Mouse (Mus musculus): ENCODE measurements at regions not wholly inside any gene's neighbourhood (a gene's known extent, or its start where the extent isn't known, plus 50 kb on each side); places are given as distances from the start of the nearest gene placed in this dataset.

DNA sequence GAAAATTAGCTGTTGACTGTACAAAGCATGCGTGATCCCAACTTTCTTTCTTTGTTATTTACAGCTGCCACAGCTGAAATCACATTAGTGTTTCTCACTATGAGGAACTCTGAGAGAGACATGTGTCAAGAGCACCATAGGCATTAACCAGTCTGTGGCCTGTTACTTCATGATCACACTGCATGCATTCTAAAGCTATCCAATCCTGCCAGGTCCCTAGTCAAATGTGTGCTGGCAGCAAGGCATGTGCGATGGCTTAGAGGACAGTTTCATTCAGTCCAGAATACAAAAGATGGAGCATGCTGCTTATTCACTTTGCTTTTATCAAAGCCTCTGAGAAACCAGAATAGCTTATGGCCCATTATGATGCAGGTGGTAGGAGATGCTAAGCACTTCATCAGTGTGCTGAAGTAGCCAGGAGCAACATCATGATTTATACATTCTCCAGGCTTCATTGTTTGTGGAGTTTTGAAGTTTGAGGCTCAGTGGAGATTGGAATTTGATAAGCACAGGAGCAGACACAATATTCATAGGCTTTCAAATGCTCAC, 882.9 kb upstream of the Lrrn3 start:
- DNase-seq (ENCODE audit: inconsistent ontology term): no peak

DNA sequence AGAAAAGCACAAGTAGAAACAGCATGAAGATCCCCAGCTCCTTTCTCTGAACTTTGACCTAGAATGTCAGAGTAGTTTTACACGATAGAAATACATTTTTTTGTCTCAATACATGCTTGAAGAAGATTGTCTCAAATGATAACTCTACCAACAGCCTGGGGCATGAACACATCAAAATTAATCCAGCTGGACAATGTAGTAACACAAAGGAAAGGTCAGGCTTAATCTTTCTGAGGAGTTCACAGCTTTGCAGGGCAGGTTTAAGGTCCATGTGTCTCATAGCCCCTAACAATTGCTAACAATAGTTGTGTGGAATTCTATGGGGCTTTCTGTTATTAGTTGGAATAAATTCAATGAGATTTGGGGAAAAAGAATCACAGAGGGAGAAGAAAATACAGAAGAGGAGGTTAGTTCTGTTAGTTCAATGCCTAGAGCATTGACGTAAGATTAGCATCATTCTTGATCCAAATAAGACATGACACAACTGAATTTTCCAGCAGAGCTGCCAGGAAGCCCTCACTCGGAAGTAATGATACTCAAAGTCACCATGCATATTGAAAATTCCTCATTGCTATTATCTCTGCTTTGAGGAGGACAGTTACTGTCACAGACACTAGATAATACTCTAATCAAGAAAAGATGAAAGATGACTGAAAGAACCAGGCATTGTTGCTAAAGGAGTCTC, 852.9 kb upstream of the Lrrn3 start:
- peak; percentile 69 for DNase-seq (ENCODE audit: inconsistent ontology term)

DNA sequence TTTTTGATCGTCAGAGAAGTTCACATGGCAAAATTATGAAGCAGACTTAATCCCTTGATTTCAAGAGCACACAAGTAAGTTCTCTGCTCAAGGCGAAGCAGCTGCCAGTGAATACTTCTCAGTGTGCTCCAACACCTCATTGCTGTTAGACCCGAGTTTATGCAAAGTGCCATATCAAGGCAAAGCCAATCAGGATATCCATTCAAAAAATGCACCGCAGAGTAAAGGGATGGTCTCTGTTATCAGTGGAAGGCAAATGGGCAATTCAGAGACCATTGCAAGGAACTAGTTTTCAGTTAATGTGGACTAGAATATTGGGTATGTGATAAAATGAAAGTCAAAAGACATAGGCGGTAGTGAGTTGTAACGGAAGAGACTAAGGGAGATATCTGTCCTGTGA, 820.2 kb upstream of the Lrrn3 start:
- DNase-seq (ENCODE audit: inconsistent ontology term): no peak

- no peak for DNase-seq (ENCODE audit: inconsistent ontology term)
Measured at GRCm38 (mm10) chr12:42277241-42278032, 791.2 kb upstream of the Lrrn3 start.

GRCm38 (mm10) chr12:42250410-42250809, 764.2 kb upstream of the Lrrn3 start:
- no peak for DNase-seq (ENCODE audit: inconsistent ontology term)

DNA sequence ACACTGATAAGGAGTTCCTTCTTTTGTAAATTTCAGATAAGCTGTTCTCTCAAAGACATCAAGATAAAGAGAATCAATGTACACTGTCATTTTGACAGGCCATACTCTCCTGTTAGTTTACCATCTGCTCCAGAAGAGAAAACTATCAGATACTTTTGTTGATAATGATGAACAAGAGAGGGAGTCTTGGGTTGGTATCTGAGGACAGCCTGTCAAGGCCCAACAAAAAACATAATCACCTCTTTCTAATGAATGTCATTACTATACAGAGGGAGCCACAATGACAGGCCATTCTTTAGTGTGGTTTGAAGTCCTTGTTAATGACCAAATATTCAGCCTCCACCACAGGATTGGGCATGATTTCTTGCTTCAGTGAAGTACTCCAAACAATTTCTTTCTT, 743.0 kb upstream of the Lrrn3 start:
- peak; percentile 33 for DNase-seq (ENCODE audit: inconsistent ontology term)

GRCm38 (mm10) chr12:42181646-42182045, 695.4 kb upstream of the Lrrn3 start:
- DNase-seq (ENCODE audit: inconsistent ontology term): no peak

DNA sequence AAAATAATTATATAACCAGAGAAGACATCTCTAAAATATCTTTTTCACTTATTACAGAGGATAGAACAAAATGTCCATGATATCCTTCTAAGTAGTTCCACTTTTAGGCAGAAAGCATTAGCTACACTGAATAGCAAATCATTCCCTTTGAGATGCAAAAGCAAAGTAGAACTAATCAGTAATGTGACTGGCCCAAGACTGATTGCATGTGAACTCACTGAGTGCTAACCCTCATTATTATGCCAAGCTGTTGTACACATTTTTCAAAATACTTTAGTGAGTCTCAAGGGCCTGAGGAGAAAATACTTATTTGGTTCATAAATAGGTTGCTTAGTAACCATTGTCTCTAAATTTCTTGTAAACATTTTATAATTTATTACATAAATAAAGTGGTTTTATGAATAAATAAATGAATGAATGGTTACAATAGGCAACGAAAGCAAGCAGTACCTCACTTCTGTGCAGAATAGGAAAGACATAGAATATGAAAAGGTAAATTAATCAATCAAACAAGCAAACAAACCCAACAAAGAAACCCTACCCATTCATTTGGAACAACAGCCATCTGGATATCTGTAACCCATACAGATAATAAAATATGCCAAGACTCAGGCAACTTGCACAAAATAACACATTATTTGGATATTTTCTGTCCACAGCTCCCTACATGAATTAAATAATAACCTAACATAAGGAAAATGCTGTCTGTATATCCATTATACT, 693.9 kb upstream of the Lrrn3 start:
- no peak for DNase-seq (ENCODE audit: inconsistent ontology term)

DNA sequence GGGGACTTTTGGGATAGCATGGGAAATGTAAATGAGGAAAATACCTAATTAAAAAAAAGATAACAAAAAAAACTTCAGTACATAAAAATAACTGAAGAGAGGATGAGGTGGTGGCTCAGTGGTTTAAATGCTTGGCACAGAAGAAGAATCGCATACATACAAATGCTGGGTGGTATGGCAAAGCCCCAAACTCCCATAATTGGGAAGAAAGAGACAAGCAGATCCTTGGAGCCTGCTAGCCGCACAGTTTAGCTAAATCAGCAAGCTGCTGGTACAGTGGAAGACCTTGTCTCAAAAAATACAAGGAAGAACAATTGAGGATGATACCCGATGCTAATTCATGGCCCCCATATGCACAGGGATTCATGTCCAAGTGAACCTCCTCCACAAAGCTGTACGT, 661.7 kb upstream of the Lrrn3 start:
- no peak for DNase-seq (ENCODE audit: inconsistent ontology term)

DNA sequence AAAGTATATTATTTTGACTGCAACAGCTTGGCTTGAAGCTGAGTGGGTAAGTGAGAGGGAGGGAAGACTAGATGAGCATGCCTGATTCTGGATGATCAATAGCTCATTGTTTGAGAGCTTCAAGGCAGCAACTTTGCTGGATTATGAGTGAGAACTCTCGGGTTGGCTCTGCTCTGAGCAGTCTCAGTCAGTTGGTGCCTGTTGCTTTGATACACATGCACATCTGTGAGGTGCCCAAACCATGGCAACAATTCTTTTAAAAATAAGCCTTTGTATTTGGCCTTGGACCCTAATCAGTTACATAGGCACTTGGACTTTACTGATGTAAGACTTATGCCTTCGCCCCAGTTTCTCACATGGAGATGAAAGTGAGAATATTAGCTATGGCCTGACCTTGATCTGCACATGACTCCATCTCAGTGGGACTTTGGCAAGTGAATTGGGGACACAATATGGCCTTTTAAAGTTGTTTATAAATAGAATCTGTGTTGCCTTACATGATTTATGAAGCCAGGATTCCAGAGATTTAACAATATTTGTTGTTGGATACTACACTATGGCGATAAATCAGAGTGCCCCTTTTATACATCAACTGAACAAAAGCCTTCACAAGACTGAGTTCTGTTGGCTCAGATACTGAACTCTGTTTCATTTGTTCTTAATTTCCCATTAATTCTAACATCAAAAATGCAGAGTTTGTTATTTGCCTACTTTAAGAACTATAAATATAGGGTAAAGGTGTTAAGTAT, 652.6 kb upstream of the Lrrn3 start:
- DNase-seq (ENCODE audit: inconsistent ontology term): peak; percentile 8

DNA sequence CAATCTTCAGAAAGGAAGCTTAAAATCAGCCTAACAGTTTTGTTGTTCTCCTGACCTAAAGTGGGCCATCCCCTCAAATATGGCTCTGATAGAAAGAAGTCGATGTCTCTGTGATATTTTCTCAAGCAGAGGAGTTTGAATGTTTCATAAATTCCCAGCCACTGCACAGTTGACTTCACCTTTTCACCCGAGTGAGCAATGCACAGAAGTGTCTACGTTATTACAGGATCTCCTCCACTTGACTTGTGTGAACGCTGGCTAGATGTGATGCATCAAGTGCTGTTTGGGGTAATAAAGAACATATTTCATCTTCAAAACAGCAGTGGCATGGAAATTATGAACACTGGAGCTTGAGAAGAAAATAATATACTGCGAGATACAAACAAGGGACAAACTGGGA, 651.9 kb upstream of the Lrrn3 start:
- peak; percentile 8 for DNase-seq (ENCODE audit: inconsistent ontology term)

GRCm38 (mm10) chr12:42137764-42138163, 651.5 kb upstream of the Lrrn3 start:
- DNase-seq (ENCODE audit: inconsistent ontology term): no peak

GRCm38 (mm10) chr12:42100189-42100588, 614.0 kb upstream of the Lrrn3 start:
- no peak for DNase-seq (ENCODE audit: inconsistent ontology term)

GRCm38 (mm10) chr12:42070401-42070800, 584.2 kb upstream of the Lrrn3 start:
- DNase-seq (ENCODE audit: inconsistent ontology term): no peak

GRCm38 (mm10) chr12:42063745-42064144, 577.5 kb upstream of the Lrrn3 start:
- DNase-seq (ENCODE audit: inconsistent ontology term): peak; percentile 15

GRCm38 (mm10) chr12:42049056-42049455, 562.8 kb upstream of the Lrrn3 start:
- DNase-seq (ENCODE audit: inconsistent ontology term): no peak

GRCm38 (mm10) chr12:42027874-42028273, 541.6 kb upstream of the Lrrn3 start:
- no peak for DNase-seq (ENCODE audit: inconsistent ontology term)

DNA sequence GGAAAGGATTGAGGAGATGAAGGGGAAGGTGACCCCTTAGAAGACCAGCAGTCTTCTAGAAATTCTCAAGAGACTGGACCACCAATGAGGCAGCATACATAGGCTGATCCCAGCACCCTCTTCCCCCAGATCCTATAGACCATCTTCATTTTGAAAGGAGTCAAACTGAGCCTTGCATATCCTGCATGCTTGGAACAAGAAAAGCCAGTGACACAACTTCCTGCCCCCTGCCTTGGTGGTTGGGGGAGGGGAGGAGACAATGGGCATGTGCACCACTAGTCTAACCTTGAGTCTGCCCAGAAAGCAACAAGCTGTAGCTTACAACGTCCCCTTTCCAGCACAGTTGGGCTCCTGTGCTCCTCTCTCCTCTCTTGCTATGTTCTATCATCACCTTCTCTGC, 531.3 kb upstream of the Lrrn3 start:
- DNase-seq (ENCODE audit: inconsistent ontology term): no peak

DNA sequence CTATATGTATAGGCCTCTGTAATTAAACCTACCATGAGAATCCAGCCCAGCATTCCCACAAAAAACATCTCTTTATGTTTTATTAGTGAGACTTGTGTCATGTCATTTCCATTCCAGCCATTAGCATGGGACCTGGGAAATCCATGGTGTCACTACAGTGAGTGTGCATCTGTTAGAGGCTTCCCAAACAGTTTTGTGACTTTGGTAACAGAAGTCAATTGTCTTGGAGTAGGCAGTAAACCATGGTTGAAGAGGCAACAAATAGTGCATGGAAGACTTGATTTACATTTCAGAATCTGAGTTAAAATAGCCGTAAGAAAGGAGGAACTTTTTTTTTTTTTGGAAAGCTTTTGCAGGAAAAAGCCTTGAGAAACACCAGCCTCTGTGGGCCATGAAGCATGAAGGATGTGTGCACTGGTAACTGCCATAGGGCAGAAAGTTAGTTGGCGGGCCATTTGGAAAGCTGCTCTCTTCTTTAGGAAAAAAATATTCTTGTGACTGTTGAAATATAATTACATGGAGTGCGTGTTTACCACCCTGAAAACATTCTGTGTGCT, 522.7 kb upstream of the Lrrn3 start:
- no peak for DNase-seq (ENCODE audit: inconsistent ontology term)

- DNase-seq (ENCODE audit: inconsistent ontology term): no peak
Measured at GRCm38 (mm10) chr12:42006912-42007311, 520.7 kb upstream of the Lrrn3 start.

Data from Muller cell, postnatal 12 days (primary cell).